15 mouse cellular contexts compared by ENCODE assay signal in genomic region chr11:32404708-32405107, GRCm38 (mm10). TPM values are rescaled to one million over a fixed set of nuclear protein-coding genes. Genes with fewer than 3 reads are reported as not detected.
A peak's percentile ranks its signal among the peaks of the same experiment; 100 is the strongest.
DNase-seq lines count a peak whose midpoint lies in the region; ATAC-seq and TF ChIP-seq lines count a peak whose summit lies in the region.
"Had no signal": no experiment of that assay in that cellular context is flagged by ENCODE, and none has a peak within 500 bp of the region (broad histone marks: within the 10 kb centered on the region; RNA-seq: fewer than 3 reads in every experiment).

No protein-coding gene starts in this region.

- CTCF ChIA-PET in Patski (lab: Charles Lee): interaction anchor here (0.9 to 3.0 kb wide), 2 partner anchors 23 to 62 kb away, joined by 3 to 10 read pairs; no protein-coding TSS in a partner anchor

- no peak overlapping the region for H3K9ac ChIP-seq in midbrain, embryonic 16.5 days (ENCODE audit: low read depth, low read length)

- WGBS in midbrain, embryonic 16.5 days: 88% methylated on average over 3 of the region's 3 CpGs

- no peak overlapping the region for H3K4me3 ChIP-seq in midbrain, embryonic 16.5 days (ENCODE audit: low read depth, low read length)
- no peak overlapping the region for H3K4me3 ChIP-seq in left cerebral cortex, adult 2 months
- H3K4me3 ChIP-seq: heart, embryonic 10.5 days; layer of hippocampus, adult 2 months had no signal

- H3K9me3 ChIP-seq in midbrain, embryonic 16.5 days (replicated peaks; ENCODE audit: control insufficient read depth, low read length, poor library complexity, severe bottlenecking): no peaks in the 10 kb centered on the region
- H3K9me3 ChIP-seq: G1E; heart, embryonic 10.5 days had no signal

- DNase-seq in adrenal gland, adult 8-10 months: peak; percentile 33
- DNase-seq in adrenal gland, postnatal 25 days: no peak
- DNase-seq in kidney, adult 9 months: peak; percentile 45
- no peak for DNase-seq in kidney, postnatal 4 days
- DNase-seq in Patski (ENCODE audit: low read depth, low spot score): peak; percentile 67
- DNase-seq in right cerebral cortex, adult 2 months (ENCODE audit: low spot score in 2 of 2): no peak
- no peak for DNase-seq in left cerebral cortex, adult 2 months (ENCODE audit: extremely low spot score in 1 of 2, low spot score in 2 of 2)
- DNase-seq: B cell, adult 2 months; cerebellum, adult 8-10 months; spleen, adult 18-20 months had no signal

- intact Hi-C loops in left cerebral cortex, adult 2 months (cut with DNase I): no loop called here

- peak; percentile 85 for ATAC-seq in Patski
- ATAC-seq in midbrain, embryonic 16.5 days: 0 out of 2 replicates have a peak, but pooled peaks have one; percentile 12

- H3K36me3 ChIP-seq in midbrain, embryonic 16.5 days (ENCODE audit: control insufficient read depth, insufficient read depth, low read length): peaks cover 15% of the 10 kb centered on the region
- H3K36me3 ChIP-seq: G1E had no signal

- H3K4me2 ChIP-seq in midbrain, embryonic 16.5 days (ENCODE audit: low read length): no peak overlapping the region

- H3K27ac ChIP-seq in midbrain, embryonic 16.5 days (ENCODE audit: low read length): peak overlapping the region; percentile 59; the same call in 1 of the 2 replicates
- no peak overlapping the region for H3K27ac ChIP-seq in left cerebral cortex, adult 2 months
- H3K27ac ChIP-seq: heart, embryonic 10.5 days; layer of hippocampus, adult 2 months; stomach, postnatal 0 days had no signal

- in situ Hi-C loops in Patski (cut with MboI; ENCODE audit: low pct_unique_long_range_greater_than_20kb): loop anchor here (5.0 kb wide), 1 partner anchor 47 kb away; no protein-coding TSS in a partner anchor

- H3K27me3 ChIP-seq in Patski: no peaks in the 10 kb centered on the region
- no peaks in the 10 kb centered on the region for H3K27me3 ChIP-seq in midbrain, embryonic 16.5 days (ENCODE audit: control insufficient read depth, insufficient read depth, low read depth, low read length)

- H3K4me1 ChIP-seq in midbrain, embryonic 16.5 days (ENCODE audit: control insufficient read depth, insufficient read depth, low read length): peaks cover 4% of the 10 kb centered on the region; the same call in 1 of the 2 replicates

- no peak for TF ChIP-seq CTCF in Patski (IDR thresholded peaks at IDR 0.05)
- TF ChIP-seq CTCF in left cerebral cortex, adult 2 months (IDR thresholded peaks at IDR 0.05): no peak

- POLR2A ChIA-PET in Patski (lab: Charles Lee): no interaction called here

RNA-seq across cellular contexts. Expression of gene Ubtd2, which starts 50.5 kb away (rescaled TPM):
- total RNA-seq in adrenal gland, adult 8-10 months (2022): 10 to 100 TPM; 11.5 to 15.9 (median 13.7) TPM
- total RNA-seq in adrenal gland, postnatal 25 days (2021): 15.3 and 16.2 TPM in 2 replicates
- 22.4 TPM for polyA plus RNA-seq in Patski (2021)
- polyA plus RNA-seq in midbrain, embryonic 16.5 days (2015; fragmentation: Nextera tagmentation; extraction: Ambion mirVana): 43.0 and 46.6 TPM in 2 replicates
- total RNA-seq in left cerebral cortex, adult 2 months (2021): 10 to 100 TPM; 53.9 to 57.3 TPM

RNA-seq across cellular contexts. Expression of gene Sh3pxd2b, which starts 57.1 kb away (rescaled TPM):
- 10 to 100 TPM in 2 of 4 experiments, 1 to 10 TPM in 2; 5.6 to 10.8 (median 8.8) TPM for total RNA-seq in adrenal gland, adult 8-10 months (2022)
- total RNA-seq in adrenal gland, postnatal 25 days (2021): 4.6 and 5.1 TPM in 2 replicates
- polyA plus RNA-seq in Patski (2021): 38.4 TPM
- 21.6 and 23.4 TPM in 2 replicates for polyA plus RNA-seq in midbrain, embryonic 16.5 days (2015; fragmentation: Nextera tagmentation; extraction: Ambion mirVana)
- 10 to 100 TPM; 11.4 to 16.4 TPM for total RNA-seq in left cerebral cortex, adult 2 months (2021)
- polyA plus RNA-seq: G1E had no signal

Comparison
In these comparisons a context has a peak if more than half of its experiments do, and no peak if none do; other contexts are left out.
1. DNase-seq: peak in adrenal gland, adult 8-10 months (single experiment), kidney, adult 9 months (single experiment) and Patski (single experiment); none in adrenal gland, postnatal 25 days (single experiment), kidney, postnatal 4 days (0 of 2), right cerebral cortex, adult 2 months (0 of 2) and left cerebral cortex, adult 2 months (0 of 2).